Mouse (Mus musculus): Measurements from ENCODE around the gene Mapkapk2. TPM values are rescaled to one million over a fixed set of nuclear protein-coding genes. Genes with fewer than 3 reads are reported as not detected.
"Not testable (repeated sequence)": the region's sequence is repeated elsewhere in the genome, so short reads cannot be mapped to it uniquely, and the experiment has no call there.

Gene Mapkapk2
- 6.4 and 10.8 TPM in 2 replicates for polyA plus RNA-seq (2015; fragmentation: Nextera tagmentation; extraction: Ambion mirVana)

DNA sequence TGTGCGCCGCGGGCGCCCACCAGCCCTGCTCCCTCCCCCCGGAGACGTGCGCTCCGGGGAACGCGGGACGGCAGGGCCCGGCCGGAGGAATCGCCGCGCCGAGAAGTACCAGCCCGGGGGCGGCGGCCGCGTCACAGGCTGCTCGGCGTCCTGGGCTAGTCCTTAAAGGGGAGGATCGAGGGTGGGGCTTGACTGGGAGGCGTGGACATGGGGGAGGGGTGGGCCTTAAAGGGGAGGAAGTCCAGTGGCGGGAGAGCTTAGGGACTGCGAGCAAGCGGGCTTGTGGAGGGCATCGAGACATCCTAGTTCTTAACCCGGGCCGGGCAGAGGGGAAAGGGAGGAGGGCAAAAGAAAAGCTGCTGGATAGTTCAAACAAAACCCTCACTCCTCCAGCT is at the start of gene Mapkapk2:
Gene Mapkapk2 (minus strand): TSS at position 127 of the 395 bp plus-strand sequence.
- H3K27ac ChIP-seq (ENCODE audit: low read length): peak within 1 kb of the TSS; percentile 83
- peak; percentile 97 for ATAC-seq (ENCODE audit: low read depth)
- H3K4me2 ChIP-seq (ENCODE audit: low read depth, low read length): peak within 1 kb of the TSS; percentile 87
- peaks cover 22% of the 10 kb centered on the region for H3K4me1 ChIP-seq (ENCODE audit: control insufficient read depth, low read depth, low read length)
- no peaks in the 10 kb centered on the region for H3K9me3 ChIP-seq (replicated peaks; ENCODE audit: control insufficient read depth, low read length)
- WGBS (ENCODE audit: insufficient replicate concordance): under 1% methylated on average over 28 of the region's 32 CpGs
- peak within 1 kb of the TSS; percentile 80 for H3K4me3 ChIP-seq (ENCODE audit: low read depth, low read length)
- H3K9ac ChIP-seq (ENCODE audit: low read depth, low read length): peak within 1 kb of the TSS; percentile 80
- peaks cover 8% of the 10 kb centered on the region for H3K27me3 ChIP-seq (ENCODE audit: control insufficient read depth, insufficient read depth, low read depth, low read length)
- H3K36me3 ChIP-seq (ENCODE audit: control insufficient read depth, insufficient read depth): no peaks in the 10 kb centered on the region

DNA sequence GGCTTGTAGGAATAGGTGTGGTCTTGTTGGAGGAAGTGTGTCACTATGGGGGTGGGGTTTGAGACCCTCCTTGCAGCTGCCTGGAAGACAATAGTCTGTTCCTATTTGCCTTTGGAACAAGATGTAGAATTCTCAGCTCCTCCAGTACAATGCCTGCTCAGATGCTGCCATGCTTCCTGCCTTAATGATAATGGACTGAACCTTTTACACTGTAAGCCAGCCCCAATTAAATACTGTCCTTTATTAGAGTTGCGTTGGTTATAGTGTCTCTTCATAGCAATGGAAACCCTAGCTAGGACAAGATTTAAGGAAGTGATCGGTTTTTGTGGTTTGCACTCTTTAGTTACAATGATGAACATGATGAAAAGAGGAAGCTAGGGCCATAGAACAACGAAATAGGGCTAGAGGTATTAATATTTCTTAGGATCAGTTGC is 48.6 kb upstream of the Mapkapk2 start:
- H3K4me1 ChIP-seq (ENCODE audit: control insufficient read depth, low read depth, low read length): peaks cover 2% of the 10 kb centered on the region; the same call in 1 of the 2 replicates
- WGBS (ENCODE audit: insufficient replicate concordance): 23% methylated on average over 3 of the region's 3 CpGs

DNA sequence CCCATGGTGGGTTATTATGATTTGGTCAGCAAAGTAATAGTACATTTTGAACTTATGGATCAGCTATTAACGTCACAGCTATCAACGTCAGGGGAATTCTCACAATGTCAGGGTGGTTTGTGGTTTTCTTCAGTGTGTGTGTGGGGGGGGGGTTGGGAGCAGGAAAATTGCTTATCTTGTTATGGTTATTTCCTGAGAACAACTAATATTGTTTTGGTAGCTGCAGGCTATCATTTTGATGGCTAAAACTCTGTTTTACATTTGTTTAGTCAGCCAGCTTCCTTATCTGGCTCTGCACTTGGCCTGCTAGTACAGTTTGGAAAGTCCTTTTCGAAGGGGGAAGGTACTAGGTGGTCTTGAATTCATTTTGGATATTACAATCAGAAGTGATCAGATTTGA is 47.6 kb upstream of the Mapkapk2 start:
- H3K27ac ChIP-seq (ENCODE audit: low read length); H3K4me3 ChIP-seq (ENCODE audit: low read depth, low read length); H3K9ac ChIP-seq (ENCODE audit: low read depth, low read length); H3K36me3 ChIP-seq (ENCODE audit: control insufficient read depth, insufficient read depth); H3K9me3 ChIP-seq (replicated peaks; ENCODE audit: control insufficient read depth, low read length); H3K4me1 ChIP-seq (ENCODE audit: control insufficient read depth, low read depth, low read length); H3K4me2 ChIP-seq (ENCODE audit: low read depth, low read length); ATAC-seq (ENCODE audit: low read depth); H3K27me3 ChIP-seq (ENCODE audit: control insufficient read depth, insufficient read depth, low read depth, low read length): not testable (repeated sequence)
- WGBS (ENCODE audit: insufficient replicate concordance): 33% methylated on average over 3 of the region's 3 CpGs

More for the DNA sequence above, 48.6 kb upstream of the Mapkapk2 start:
- Histone ChIP-seq H3K36me3 (ENCODE audit: control insufficient read depth, insufficient read depth) (no peaks in the 10 kb centered on the region), H3K4me2 (ENCODE audit: low read depth, low read length) (no peak overlapping the region), H3K4me3 (ENCODE audit: low read depth, low read length) (no peak overlapping the region), H3K9ac (ENCODE audit: low read depth, low read length) (no peak overlapping the region), H3K9me3 (replicated peaks; ENCODE audit: control insufficient read depth, low read length) (no peaks in the 10 kb centered on the region), H3K27ac (ENCODE audit: low read length) (no peak overlapping the region), H3K27me3 (ENCODE audit: control insufficient read depth, insufficient read depth, low read depth, low read length) (no peaks in the 10 kb centered on the region)
- ATAC-seq (ENCODE audit: low read depth): no peak

DNA sequence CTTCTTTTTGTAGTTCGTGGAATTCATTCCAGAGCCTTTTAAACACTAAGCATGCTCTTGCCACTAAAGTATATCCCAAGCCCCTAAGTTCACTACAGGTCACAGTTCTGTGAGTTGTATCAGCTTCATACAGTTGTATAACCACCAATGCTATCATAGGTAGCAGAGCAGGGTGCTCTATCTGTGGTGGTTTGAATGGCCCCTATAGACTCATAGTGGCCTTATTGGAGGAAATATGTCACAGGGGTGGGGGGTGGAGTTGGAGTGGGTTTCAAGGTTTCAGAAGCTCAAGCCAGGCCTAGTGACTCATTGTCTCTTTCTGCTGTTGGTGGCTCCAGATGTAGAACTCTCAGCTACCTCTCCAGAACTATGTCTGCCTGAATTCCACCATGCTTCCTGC is 44.8 kb upstream of the Mapkapk2 start:
- Histone ChIP-seq H3K9me3 (replicated peaks; ENCODE audit: control insufficient read depth, low read length) (no peaks in the 10 kb centered on the region), H3K4me2 (ENCODE audit: low read depth, low read length) (no peak overlapping the region), H3K9ac (ENCODE audit: low read depth, low read length) (no peak overlapping the region), H3K27ac (ENCODE audit: low read length) (no peak overlapping the region), H3K27me3 (ENCODE audit: control insufficient read depth, insufficient read depth, low read depth, low read length) (no peaks in the 10 kb centered on the region), H3K4me3 (ENCODE audit: low read depth, low read length) (no peak overlapping the region), H3K36me3 (ENCODE audit: control insufficient read depth, insufficient read depth) (no peaks in the 10 kb centered on the region), H3K4me1 (ENCODE audit: control insufficient read depth, low read depth, low read length) (peaks cover 13% of the 10 kb centered on the region)
- no peak for ATAC-seq (ENCODE audit: low read depth)
- WGBS (ENCODE audit: insufficient replicate concordance): 47% methylated on average over 1 of the region's 1 CpGs

DNA sequence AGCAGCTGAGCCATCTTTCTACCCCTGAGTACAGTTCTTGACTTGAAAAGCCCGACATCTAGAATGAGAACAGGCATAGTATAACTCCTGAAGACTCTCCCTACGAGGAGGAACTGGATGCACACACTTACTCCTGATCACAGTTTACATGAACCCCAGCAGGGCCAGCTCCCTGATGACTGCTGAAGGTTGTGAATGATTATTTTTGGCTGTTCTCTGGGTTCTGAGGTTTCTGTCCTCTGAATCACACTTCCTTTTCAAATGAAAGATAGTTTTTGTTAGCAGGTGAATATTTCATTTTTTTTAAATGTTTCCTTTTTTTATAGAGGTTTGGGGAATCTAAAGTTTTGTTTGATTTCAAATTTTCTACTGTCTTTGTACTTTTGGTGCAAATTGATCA is 43.8 kb upstream of the Mapkapk2 start:
- Histone ChIP-seq H3K27ac (ENCODE audit: low read length) (no peak overlapping the region), H3K4me3 (ENCODE audit: low read depth, low read length) (no peak overlapping the region), H3K4me1 (ENCODE audit: control insufficient read depth, low read depth, low read length) (peaks cover 15% of the 10 kb centered on the region), H3K9ac (ENCODE audit: low read depth, low read length) (no peak overlapping the region), H3K27me3 (ENCODE audit: control insufficient read depth, insufficient read depth, low read depth, low read length) (no peaks in the 10 kb centered on the region), H3K9me3 (replicated peaks; ENCODE audit: control insufficient read depth, low read length) (no peaks in the 10 kb centered on the region), H3K4me2 (ENCODE audit: low read depth, low read length) (no peak overlapping the region), H3K36me3 (ENCODE audit: control insufficient read depth, insufficient read depth) (no peaks in the 10 kb centered on the region)
- no peak for ATAC-seq (ENCODE audit: low read depth)
- 18% methylated on average over 2 of the region's 2 CpGs for WGBS (ENCODE audit: insufficient replicate concordance)

DNA sequence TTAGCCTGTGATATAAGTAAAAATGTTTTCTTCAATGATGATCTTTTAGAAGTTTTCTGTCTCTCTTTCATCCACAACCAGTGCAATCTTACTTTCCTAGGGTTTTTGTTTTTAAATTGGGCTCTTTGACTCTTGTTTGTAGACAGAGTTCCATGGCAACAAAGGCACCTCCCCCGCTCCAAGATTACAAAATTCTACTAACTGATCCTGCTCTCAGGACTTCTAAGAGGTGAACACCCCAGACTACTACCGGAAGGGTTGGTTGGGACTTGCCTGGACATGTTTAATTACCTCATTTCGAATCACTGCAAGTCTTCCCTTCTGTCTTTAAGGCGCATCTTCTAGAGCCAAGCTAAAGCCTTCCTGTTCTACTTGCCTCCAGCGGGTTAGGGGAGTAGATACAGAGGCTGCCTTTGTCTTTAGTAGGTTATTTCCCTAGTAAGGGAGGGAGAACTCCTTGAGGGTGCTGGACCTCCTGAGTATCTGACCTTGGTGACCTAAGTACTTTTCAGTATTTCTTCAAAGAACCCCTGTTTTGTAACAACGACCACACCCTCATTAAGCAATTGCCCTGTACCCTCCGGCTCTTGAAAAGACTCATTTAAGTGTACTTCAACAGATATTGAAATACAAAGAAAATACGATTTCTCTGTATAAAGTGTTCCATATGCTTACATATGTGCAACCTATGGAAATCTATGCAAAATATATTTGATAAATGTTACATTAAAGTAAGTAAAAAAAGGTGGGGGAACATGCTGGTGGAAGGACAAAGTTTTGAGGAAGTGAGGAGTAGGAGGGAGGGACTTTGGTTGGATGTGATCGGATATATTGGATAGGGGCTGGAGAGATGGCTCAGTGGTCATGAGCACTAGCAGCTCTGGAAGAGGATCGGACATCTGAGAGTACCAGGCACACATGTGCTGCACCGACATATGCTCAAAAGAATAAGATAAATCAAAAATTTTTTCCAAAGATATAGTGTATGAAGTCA is 41.8 kb upstream of the Mapkapk2 start:
- 54% methylated on average over 11 of the region's 11 CpGs for WGBS (ENCODE audit: insufficient replicate concordance)
- Histone ChIP-seq H3K9me3 (replicated peaks; ENCODE audit: control insufficient read depth, low read length) (no peaks in the 10 kb centered on the region), H3K4me2 (ENCODE audit: low read depth, low read length) (peak overlapping the region; percentile 77), H3K9ac (ENCODE audit: low read depth, low read length) (peak overlapping the region; percentile 89), H3K27ac (ENCODE audit: low read length) (peak overlapping the region; percentile 88), H3K4me3 (ENCODE audit: low read depth, low read length) (peak overlapping the region; percentile 95), H3K4me1 (ENCODE audit: control insufficient read depth, low read depth, low read length) (peaks cover 27% of the 10 kb centered on the region), H3K27me3 (ENCODE audit: control insufficient read depth, insufficient read depth, low read depth, low read length) (no peaks in the 10 kb centered on the region), H3K36me3 (ENCODE audit: control insufficient read depth, insufficient read depth) (no peaks in the 10 kb centered on the region; the same call in 1 of the 2 replicates)
- no peak for ATAC-seq (ENCODE audit: low read depth)

DNA sequence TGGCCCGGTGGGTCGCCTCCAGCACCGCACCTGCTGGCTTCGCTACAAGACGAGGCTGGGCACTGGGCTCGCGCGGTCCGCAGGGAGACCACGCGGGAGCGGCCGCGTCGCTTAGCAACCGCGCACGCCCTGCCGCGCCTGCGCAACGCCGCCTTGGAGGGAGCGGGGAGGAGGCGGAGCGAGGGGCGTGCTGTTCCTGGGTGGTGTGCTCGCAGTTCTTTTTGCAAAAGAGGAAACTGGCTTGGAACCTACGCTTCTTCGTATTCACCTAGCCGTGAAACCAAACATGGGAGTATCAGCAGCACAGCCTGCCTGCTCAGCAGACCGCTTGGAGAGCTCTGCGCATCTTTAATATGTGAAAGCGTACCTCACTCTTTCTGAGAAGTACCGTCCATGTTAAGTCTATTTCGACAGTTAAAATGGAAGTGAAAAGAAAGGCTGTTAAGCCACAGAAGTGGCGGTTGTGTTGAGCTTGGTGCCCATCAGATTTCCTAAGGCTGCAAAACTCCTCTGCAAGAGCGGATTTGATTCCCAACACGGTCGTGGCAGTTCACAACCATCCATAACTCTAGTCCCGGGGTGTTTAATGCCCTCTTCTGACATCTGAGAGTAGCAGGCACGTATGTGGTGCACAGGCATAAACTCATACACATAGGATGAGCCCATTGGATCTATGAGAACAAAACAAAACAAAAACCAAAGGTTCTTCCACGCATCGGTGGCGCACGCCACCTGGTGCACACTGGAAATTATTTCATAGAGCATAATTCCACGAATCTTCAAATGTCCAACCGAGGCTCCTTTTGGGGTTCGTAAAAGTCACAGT is 40.8 kb upstream of the Mapkapk2 start, which contains the start of gene Dyrk3:
Gene Dyrk3 (minus strand): TSS at position 150 of the 826 bp plus-strand sequence.
- Histone ChIP-seq H3K9me3 (replicated peaks; ENCODE audit: control insufficient read depth, low read length) (no peaks in the 10 kb centered on the region), H3K4me3 (ENCODE audit: low read depth, low read length) (peak within 1 kb of the TSS; percentile 95), H3K27me3 (ENCODE audit: control insufficient read depth, insufficient read depth, low read depth, low read length) (no peaks in the 10 kb centered on the region), H3K9ac (ENCODE audit: low read depth, low read length) (peak within 1 kb of the TSS; percentile 89), H3K36me3 (ENCODE audit: control insufficient read depth, insufficient read depth) (no peaks in the 10 kb centered on the region; the same call in 1 of the 2 replicates), H3K27ac (ENCODE audit: low read length) (peak within 1 kb of the TSS; percentile 88), H3K4me2 (ENCODE audit: low read depth, low read length) (peak within 1 kb of the TSS; percentile 77), H3K4me1 (ENCODE audit: control insufficient read depth, low read depth, low read length) (peaks cover 27% of the 10 kb centered on the region)
- peak; percentile 96 for ATAC-seq (ENCODE audit: low read depth)
- WGBS (ENCODE audit: insufficient replicate concordance): 2% methylated on average over 49 of the region's 49 CpGs

DNA sequence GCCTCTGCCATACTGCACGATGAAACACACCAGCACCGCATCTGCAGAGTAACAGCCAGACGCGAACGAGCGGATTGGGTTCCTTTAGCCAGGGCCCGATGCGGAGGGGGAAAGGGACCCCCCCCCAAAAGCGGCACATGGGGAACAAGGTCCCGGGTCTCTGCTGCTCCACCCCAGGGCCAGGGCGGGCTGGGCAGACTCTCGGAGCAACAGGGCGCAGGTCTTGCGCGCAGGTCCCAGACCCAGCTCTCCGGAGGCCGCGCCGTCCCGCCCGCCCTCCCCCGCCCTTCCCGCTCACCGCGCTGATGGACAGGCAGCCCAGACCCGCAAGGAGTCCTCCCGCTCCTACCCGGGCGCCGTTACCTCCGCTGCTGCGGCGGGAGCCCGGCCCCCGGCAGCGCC is 40.1 kb upstream of the Mapkapk2 start:
- peak overlapping the region; percentile 89 for H3K9ac ChIP-seq (ENCODE audit: low read depth, low read length)
- H3K4me2 ChIP-seq (ENCODE audit: low read depth, low read length): peak overlapping the region; percentile 77
- peak; percentile 73 for ATAC-seq (ENCODE audit: low read depth)
- H3K27ac ChIP-seq (ENCODE audit: low read length): peak overlapping the region; percentile 88
- WGBS (ENCODE audit: insufficient replicate concordance): under 1% methylated on average over 32 of the region's 36 CpGs
- H3K9me3 ChIP-seq (replicated peaks; ENCODE audit: control insufficient read depth, low read length): no peaks in the 10 kb centered on the region
- H3K36me3 ChIP-seq (ENCODE audit: control insufficient read depth, insufficient read depth): no peaks in the 10 kb centered on the region; the same call in 1 of the 2 replicates
- H3K4me3 ChIP-seq (ENCODE audit: low read depth, low read length): peak overlapping the region; percentile 95
- no peaks in the 10 kb centered on the region for H3K27me3 ChIP-seq (ENCODE audit: control insufficient read depth, insufficient read depth, low read depth, low read length)
- H3K4me1 ChIP-seq (ENCODE audit: control insufficient read depth, low read depth, low read length): peaks cover 27% of the 10 kb centered on the region

Measured in liver, embryonic 16.5 days (tissue).